Mouse (Mus musculus) CH12.LX (cell line): ENCODE measurements around the gene Celf2.

Source experiments
- CTCF ChIP-seq, 2 experiments: IDR thresholded peaks in 1 of 2; conservative IDR thresholded peaks in 1 of 2; 2 replicates each; pipeline ENCODE4 v1.5.1; 2011 to 2012; ENCODE audit warnings: low read depth in 2 of 2, low read length in 2 of 2, improper control_type of control experiment in 1 of 2, inconsistent platforms in 1 of 2, mild to moderate bottlenecking in 1 of 2, moderate library complexity in 1 of 2
- MAZ ChIP-seq: IDR thresholded peaks from 2 replicates; pipeline ENCODE4 v1.6.1; 2012; ENCODE audit warnings: low read depth, mild to moderate bottlenecking, inconsistent platforms, low read length, improper control_type of control experiment, moderate library complexity
- POLR2A ChIP-seq: IDR thresholded peaks from 2 replicates; pipeline ENCODE4 v1.6.1; 2011; ENCODE audit warnings: low read depth, mild to moderate bottlenecking, improper control_type of control experiment, low read length
- TBP ChIP-seq: conservative IDR thresholded peaks from 2 replicates; pipeline ENCODE4 v1.6.1; 2011; ENCODE audit warnings: low read depth, low read length, improper control_type of control experiment
- TCF12 ChIP-seq: IDR thresholded peaks from 2 replicates; pipeline ENCODE4 v1.6.1; 2014; ENCODE audit warnings: low read depth, mild to moderate bottlenecking, inconsistent platforms, low read length, improper control_type of control experiment
- ZKSCAN1 ChIP-seq: IDR thresholded peaks from 2 replicates; pipeline ENCODE4 v1.6.1; 2012; ENCODE audit warnings: low read depth, inconsistent platforms, low read length, improper control_type of control experiment, borderline replicate concordance
- ZMIZ1 ChIP-seq: IDR thresholded peaks from 2 replicates; pipeline ENCODE4 v1.6.1; 2012; ENCODE audit warnings: low read depth, mild to moderate bottlenecking, inconsistent platforms, low read length, improper control_type of control experiment

DNA sequence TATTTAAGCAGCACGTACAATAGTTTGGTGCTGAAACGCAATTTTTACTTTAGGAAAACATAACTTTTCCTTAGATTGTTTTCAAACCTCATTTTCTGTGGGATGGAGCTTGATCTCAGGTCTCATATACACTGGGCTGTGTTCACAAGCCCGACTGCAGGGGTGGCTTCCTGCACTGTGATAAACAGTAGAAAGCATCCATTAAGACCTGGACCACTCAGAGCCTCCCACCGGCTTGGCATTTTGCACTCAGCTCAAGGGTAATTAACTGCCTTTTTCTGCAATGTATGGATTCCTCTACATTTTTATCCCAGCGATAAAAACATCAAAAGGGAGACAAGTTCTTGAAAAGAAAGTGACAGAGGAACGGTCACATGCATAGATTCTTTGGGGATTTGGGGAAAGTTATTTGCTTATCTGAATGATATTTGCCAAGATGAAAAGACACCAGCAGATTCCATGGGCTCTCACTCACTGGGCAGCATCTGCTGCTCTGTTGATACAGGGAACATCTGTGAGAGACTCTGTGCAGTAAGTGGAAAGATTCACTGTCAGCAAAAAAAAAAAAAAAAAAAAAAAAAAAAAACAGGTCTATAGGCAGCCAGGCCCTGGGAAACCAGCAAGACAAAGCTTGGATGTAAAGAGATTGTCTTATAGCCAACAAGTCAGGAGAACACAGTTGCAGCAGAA lies 465.4 kb downstream of the Celf2 start:
- TF ChIP-seq TBP (no peak), POLR2A (no peak), CTCF (conservative IDR thresholded peaks at IDR 0.05 in 1 of 2, IDR thresholded peaks at IDR 0.05 in 1 of 2; ENCODE audit: low read depth in 2 of 2, low read length in 2 of 2) (no peak), ZKSCAN1 (no peak), ZMIZ1 (no peak), TCF12 (no peak), MAZ (no peak)
